Mouse (Mus musculus): ENCODE data around the gene Cfh. TPM values are rescaled to one million over a fixed set of nuclear protein-coding genes. Genes with fewer than 3 reads are reported as not detected.
"Not testable (repeated sequence)": the region's sequence is repeated elsewhere in the genome, so short reads cannot be mapped to it uniquely, and the experiment has no call there.

Cfh gene
- 1 to 10 TPM; 4.6 to 6.1 TPM for total RNA-seq (2021)
- long read RNA-seq, experiment 1, result 0 reads
- long read RNA-seq, experiment 2, full-length matches to known transcripts, result 1 of 2 reads
- long read RNA-seq, experiment 2, partial matches to known transcripts, result 0 of 2 reads
- long read RNA-seq, experiment 2, other reads (novel, unspliced or antisense), result 1 of 2 reads

DNA sequence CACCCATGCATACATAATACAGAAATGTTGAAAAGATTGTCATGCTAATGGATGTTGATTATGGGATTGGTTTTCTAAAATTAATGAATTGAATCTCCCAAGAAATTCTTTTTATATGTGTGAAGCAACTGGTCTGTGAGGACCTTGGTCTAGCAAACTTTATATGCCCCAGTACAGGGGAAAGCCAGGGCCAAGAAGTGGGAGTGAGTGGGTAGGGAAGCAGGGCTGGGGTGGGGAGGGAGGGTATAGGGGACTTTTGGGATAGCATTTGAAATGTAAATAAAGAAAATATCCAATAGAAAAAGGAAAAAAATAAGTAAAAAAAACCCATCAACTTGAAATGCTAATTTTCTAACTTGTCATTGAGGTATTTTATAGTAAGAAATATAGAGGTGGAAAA, at the start of gene Cfh:
Gene Cfh, minus strand, starts transcription at position 101 of the 400 bp plus-strand sequence.
- intact Hi-C loops (cut with DNase I; ENCODE audit: low total_unique reads); DNase-seq: not testable (repeated sequence)

DNA sequence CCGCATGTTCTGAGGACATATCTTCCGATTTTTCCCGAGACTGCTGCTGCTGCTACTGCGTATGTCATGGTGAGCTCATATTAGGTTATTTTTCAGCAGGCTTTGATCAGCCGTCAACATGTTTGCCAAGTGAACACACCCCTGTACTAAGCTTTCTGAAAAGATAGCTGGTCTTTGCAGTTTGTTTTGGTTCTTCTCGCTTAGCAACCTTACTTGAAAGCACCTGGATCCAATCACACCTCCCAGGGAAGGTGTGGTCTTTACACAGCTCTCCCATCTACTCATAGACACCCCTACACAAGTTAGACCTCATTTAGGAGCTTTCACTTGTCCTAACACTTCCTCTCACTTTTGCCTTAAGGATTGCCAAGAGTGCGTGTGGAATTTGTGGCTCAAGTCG, 43.1 kb upstream of the Cfh start:
- DNase-seq, result no peak
- intact Hi-C loops (cut with DNase I; ENCODE audit: low total_unique reads), result no loop called here

DNA sequence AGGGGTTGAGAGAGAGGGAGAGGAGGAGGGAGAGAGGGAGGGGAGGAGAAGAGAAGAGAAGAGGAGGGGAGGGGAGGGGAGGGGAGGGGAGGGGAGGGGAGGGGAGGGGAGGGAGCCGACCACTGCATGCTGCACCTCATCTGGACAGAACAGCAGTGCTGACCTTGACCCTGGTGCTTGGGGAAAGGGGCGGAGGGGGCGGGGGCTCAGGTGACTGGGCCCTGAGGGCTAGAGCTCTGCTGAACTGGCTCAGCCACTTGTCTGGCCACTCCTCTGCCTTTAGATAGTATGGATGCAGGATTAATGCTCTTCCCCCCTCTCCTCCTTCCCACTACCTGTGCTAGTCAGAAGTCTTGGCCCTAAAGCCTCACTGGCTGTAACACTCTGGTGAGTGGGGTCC, 41.7 kb upstream of the Cfh start:
- DNase-seq, result no peak
- intact Hi-C loops (cut with DNase I; ENCODE audit: low total_unique reads), result no loop called here

DNA sequence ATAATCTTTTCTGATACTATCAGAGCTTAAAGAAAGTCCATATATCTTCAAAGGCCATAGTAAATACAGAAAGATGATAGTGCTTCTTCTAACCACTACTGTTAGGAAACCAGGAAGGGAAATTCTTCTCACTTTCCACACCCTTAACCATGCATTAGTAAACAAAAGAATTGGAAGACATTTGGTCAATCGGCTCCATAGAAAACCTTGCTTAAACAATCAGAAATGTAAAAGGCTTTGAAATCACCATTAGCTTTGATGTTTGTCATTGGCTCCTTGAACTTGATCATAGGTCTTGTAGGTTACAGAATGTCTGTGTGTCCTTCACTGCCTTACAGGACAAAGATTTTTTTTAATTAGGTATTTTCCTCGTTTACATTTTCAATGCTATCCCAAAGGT, 21.8 kb upstream of the Cfh start:
- intact Hi-C loops (cut with DNase I; ENCODE audit: low total_unique reads), result no loop called here
- no peak for DNase-seq

DNA sequence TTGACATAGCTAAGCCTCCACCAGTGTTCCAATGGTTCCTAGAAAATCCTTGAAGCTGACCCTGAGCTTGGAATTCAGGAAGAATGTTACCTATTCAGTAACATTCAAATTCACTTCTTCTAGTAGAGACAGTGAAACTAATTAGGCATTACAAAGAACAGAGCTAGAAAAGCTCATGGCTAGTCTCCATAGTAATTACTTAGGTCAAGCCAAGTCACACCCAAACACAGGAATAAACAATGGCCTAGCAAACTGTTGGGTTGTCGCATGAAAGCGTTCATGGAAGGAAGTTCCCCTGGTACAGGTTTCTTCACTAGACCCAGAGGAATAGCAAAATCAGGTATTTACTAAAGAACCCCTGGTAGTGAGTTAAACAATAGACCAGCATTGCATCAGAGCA, 4.9 kb upstream of the Cfh start:
- DNase-seq, result not testable (repeated sequence)

DNA sequence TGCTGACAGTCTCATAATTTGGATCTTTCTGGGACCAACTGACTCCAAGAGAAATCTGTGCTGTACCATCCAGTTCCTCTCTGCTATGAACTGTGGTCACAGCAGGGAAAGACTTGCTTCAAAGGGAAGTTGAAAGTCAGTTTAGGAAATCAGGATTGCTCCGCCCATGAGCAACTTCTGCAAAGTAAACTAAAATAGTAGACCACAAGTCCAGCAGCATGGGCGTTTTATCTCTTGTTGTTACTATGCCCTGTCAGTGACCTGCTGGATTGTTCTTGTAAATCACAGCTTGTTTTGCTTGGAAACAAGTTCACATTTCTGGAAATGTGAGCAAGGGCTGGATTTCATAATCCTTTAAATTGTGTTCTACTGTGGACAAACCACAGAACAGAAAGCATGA, 356 bp downstream of the Cfh start:
- DNase-seq, result no peak
- intact Hi-C loops (cut with DNase I; ENCODE audit: low total_unique reads), result no loop called here

More for the DNA sequence above, 4.9 kb upstream of the Cfh start:
- intact Hi-C loops (cut with DNase I; ENCODE audit: low total_unique reads), result not testable (repeated sequence)

DNA sequence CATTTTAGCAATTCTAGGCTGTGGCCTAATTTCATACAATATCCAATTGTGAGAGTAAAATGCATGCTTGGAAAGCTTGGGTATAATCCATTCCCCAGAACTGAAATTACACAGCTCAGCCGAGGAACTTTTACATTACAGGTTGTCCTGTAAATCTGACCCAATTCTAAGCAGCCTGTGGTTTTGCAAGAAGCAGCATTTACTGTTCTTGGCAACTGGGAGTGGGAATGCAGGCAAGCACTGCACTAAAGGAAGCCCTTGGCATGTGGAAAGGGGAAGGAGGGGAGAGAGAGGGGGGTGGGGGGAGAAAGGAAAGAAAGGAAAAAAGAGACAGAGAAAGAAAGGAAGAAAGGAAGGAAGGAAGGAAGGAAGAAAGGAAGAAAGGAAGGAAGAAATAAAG, 3.4 kb downstream of the Cfh start:
- intact Hi-C loops (cut with DNase I; ENCODE audit: low total_unique reads), result no loop called here
- DNase-seq, result no peak

DNA sequence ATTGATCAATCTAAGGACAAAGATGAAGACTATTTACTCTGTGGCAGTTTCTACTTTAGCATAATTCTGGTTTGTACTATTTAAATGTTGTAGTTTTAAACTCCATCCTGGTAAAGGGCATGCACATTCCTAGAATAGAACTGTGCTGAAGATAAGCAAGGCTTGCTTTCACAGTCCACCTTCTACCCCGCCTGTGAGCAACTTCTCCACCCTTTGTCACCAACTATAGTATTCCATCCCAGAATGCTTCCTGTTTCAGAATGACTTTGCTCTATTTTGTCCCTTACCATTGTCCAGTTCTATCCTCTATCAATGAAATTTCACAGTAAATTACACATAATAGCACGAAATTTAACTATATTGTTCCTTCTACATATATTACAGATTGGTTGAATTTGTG, 8.1 kb downstream of the Cfh start:
- DNase-seq, result no peak
- intact Hi-C loops (cut with DNase I; ENCODE audit: low total_unique reads), result no loop called here

DNA sequence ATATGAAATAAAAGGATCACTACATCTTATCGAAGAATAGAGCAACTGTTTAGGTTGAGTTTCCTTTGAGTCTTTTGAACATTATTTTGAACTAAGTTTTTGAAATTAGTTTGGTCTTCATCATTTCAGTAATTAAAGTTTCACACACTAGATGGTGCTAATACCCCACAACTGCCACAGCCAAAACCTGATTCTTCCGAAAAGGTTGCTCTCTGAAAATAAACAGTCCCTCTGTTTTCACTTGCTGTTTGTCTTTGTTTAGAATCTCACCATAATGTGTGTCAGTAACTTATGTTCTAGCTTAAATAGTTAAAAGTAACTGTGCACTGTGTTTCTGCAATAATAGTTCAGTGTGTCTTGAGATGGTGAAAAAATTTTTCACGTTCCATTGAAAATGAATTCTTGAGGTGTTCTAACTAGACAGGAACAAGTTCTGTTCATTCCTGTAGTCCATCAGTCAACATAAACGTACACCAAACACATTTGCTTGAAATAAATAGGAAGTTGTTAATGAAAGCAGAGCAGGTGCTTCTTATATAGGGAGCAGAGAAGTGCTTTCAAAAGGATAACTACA, 11.9 kb downstream of the Cfh start:
- intact Hi-C loops (cut with DNase I; ENCODE audit: low total_unique reads), result loop anchor here (5.0 kb wide), 1 partner anchor 361 kb away; no protein-coding TSS in a partner anchor
- no peak for DNase-seq

DNA sequence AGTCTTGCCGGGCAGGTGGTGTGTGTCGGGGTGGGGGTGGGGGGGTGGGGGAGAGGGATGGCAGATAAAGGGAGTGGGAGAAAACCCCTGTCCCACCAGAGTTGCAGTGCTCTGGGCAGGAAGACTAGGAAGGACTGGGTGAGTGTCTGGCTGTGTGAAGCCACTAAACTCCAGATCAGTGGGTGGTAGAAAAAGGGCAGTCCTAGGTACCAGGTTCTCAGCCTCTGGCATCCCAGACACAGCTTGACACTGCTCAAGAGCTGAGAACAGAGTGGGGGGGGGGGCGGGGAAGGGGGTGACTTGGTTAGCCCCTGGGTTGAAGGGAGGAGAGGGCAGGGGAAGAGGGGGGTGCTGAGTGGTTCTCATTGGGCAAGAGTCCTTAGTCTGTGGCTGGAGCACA, 24.6 kb downstream of the Cfh start:
- intact Hi-C loops (cut with DNase I; ENCODE audit: low total_unique reads), result no loop called here
- no peak for DNase-seq

DNA sequence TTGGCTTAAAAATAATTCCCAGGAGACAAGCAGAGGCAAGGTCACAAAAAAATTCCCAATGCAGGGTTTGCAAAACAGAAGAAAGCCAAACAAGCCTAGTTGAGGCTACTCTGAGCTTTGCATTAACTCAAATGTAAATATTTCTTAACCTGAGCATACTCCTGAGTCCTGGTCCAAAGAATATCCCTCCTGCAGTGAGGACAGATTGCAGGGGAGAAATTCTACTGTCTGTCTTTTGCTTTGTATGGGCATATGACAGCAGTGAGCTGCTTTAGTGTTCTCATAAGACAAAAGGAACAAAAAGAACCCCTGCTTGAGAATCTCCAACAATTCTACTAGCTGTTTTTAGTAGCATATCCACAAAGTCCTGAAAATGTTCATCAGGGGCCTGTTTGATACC, 114.1 kb downstream of the Cfh start:
- intact Hi-C loops (cut with DNase I; ENCODE audit: low total_unique reads), result no loop called here
- DNase-seq, result no peak

Other genes starting within 250 kb of the Cfh start
- gene Kcnt2, start 62.4 kb upstream of the Cfh start, total RNA-seq (2021), result under 1 TPM; 0.45 to 0.47 TPM

Data from gastrocnemius, postnatal 14 days (tissue).